Mouse (Mus musculus) embryonic facial prominence, embryonic 15.5 days (tissue): ENCODE measurements around the gene Il22ra2. TPM values are rescaled to one million over a fixed set of nuclear protein-coding genes. Genes with fewer than 3 reads are reported as not detected.
"Not testable (repeated sequence)": the region's sequence is repeated elsewhere in the genome, so short reads cannot be mapped to it uniquely, and the experiment has no call there.

Source experiments
- ATAC-seq: fragments of 200-750 bp; cut with Nextera tagmentation; 2 replicates; pipeline ENCODE4 v1.8.0; 2017; ENCODE audit warnings: low read depth, moderate TSS enrichment; ENCODE audit not compliant: insufficient number of reproducible peaks, low FRiP score, low TSS enrichment
- H3K27ac ChIP-seq: fragments of 300-500 bp; sonication (generic); replicated peaks from 2 replicates; pipeline ENCODE4 v1.5.1; 2015; ENCODE audit warnings: mild to moderate bottlenecking, inconsistent platforms
- H3K27me3 ChIP-seq: fragments of 300-500 bp; sonication (generic); 2 replicates; pipeline ENCODE4 v1.6.1; 2015; ENCODE audit warnings: inconsistent platforms
- H3K36me3 ChIP-seq: fragments of 300-500 bp; sonication (generic); 2 replicates; pipeline ENCODE4 v1.6.1; 2015; ENCODE audit warnings: mild to moderate bottlenecking, inconsistent platforms
- H3K4me1 ChIP-seq: fragments of 300-500 bp; sonication (generic); 2 replicates; pipeline ENCODE4 v1.6.1; 2015; ENCODE audit warnings: inconsistent platforms
- H3K4me2 ChIP-seq: fragments of 300-500 bp; sonication (generic); replicated peaks from 2 replicates; pipeline ENCODE4 v1.6.1; 2015; ENCODE audit warnings: mild to moderate bottlenecking, inconsistent platforms
- H3K4me3 ChIP-seq: fragments of 300-500 bp; sonication (generic); replicated peaks from 2 replicates; pipeline ENCODE4 v1.5.1; 2015; ENCODE audit warnings: mild to moderate bottlenecking, inconsistent platforms
- H3K9ac ChIP-seq: fragments of 300-500 bp; sonication (generic); 2 replicates; pipeline ENCODE4 v1.6.1; 2015; ENCODE audit warnings: inconsistent platforms
- H3K9me3 ChIP-seq: fragments of 300-500 bp; sonication (generic); replicated peaks from 2 replicates; pipeline ENCODE4 v1.6.1; 2016; ENCODE audit warnings: inconsistent platforms
- WGBS: fragments of 180-500 bp; shearing (Covaris S2); methylation state at CpG from one replicate; pipeline ENCODE4 v1.1.7; 2015; 5-methylcytosine and 5-hydroxymethylcytosine counted together
- polyA plus RNA-seq: library from polyadenylated mRNA; unstranded; fragments of >200 nt; fragmentation: Nextera tagmentation; extraction: Ambion mirVana; gene quantifications from 2 replicates; pipeline ENCODE4 v1.2.1, GENCODE M21; 2015

Gene Il22ra2
- polyA plus RNA-seq, 1 experiment from 2014 or later, result 0.37 TPM

DNA sequence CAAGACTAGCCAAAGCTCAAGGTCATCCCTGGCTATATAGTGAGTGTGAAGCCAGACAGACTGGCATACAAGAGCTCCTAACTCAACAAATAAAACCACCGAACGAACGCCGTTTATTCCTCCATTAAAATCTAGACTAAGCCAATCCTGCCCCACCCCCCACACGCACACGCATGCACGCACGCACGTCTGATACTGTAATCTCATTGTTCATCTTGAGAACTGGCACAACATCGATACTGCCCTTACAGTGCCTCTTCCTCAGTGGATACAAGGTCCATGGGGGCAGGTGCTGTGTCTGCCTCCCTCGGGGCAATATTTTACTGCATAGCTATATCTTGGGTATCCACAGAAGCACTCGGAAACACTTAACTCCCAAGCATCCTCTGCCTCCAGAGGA is 32.2 kb upstream of the Il22ra2 start:
- no peak overlapping the region for H3K4me2 ChIP-seq
- no peaks in the 10 kb centered on the region for H3K27me3 ChIP-seq
- no peaks in the 10 kb centered on the region for H3K9me3 ChIP-seq
- no peaks in the 10 kb centered on the region for H3K36me3 ChIP-seq
- no peak overlapping the region for H3K9ac ChIP-seq
- peaks cover 25% of the 10 kb centered on the region; the same call in 1 of the 2 replicates for H3K4me1 ChIP-seq
- no peak for ATAC-seq
- H3K4me3 ChIP-seq, result no peak overlapping the region
- no peak overlapping the region for H3K27ac ChIP-seq
- 88% methylated on average over 12 of the region's 12 CpGs for WGBS

DNA sequence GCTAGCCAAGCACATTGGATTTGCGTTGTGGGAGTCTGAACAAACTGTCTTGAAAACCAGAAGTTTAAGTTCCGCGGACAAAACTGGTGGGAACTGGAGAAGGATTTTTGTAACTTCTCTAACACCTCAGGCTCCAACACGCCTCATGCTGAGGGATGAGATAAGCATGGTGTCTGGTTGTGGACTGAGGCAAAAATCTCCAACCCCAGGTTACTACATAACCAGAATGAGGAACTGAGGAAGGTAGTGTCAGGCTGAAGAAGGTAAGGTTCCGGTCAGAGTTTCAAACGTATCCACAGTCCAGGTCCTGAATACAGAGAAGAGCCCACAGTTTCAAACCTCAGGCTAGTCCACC is 30.5 kb upstream of the Il22ra2 start:
- 22% methylated on average over 6 of the region's 6 CpGs for WGBS
- Histone ChIP-seq H3K4me3 (peak overlapping the region; percentile 69), H3K9ac (no peak overlapping the region), H3K4me1 (peaks cover 25% of the 10 kb centered on the region; the same call in 1 of the 2 replicates), H3K27me3 (no peaks in the 10 kb centered on the region), H3K4me2 (peak overlapping the region; percentile 57), H3K9me3 (no peaks in the 10 kb centered on the region), H3K36me3 (no peaks in the 10 kb centered on the region), H3K27ac (peak overlapping the region; percentile 70)
- ATAC-seq, result no peak

DNA sequence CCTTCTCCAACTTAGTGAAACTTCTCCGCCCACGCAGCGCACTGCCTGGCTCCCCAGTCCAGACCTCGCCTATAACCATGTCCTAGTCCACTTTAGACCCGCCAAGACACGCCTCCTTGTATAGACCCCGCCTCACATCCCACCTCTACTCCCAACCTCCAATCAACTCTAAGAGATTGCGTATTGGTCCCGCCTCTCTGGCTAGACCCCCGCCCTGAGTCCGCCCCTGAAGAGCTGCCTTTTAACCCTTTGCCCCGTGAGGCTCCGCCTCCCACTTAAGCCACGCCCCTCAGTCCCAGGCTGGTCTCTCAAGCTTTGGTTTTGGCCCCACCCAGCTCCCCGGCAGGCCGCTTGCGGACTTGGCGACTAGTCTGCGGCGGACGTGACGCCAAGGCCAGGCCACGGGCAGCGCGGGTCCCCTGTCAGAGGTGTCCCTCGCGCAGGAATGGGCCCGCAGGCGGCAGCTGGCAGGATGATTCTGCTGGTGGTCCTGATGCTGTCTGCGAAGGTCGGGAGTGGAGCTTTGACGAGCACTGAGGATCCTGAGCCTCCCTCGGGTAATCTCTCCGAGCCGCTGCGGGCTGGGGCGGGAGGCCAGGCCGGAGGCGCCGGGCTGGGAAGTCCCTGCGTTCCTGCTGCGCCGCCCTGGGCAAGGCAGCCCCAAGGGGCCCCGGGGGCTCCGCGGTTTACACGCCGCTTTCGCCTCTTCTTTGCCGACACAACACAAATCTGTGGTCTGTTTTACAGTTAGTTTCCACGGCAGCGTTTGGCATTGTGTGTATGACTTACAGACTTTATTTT is 30.0 kb upstream of the Il22ra2 start, which contains the start of gene Ifngr1:
Ifngr1 (plus strand) TSS at position 309 of the 801 bp plus-strand sequence.
- H3K4me1 ChIP-seq, result peaks cover 25% of the 10 kb centered on the region; the same call in 1 of the 2 replicates
- H3K4me2 ChIP-seq, result peak within 1 kb of the TSS; percentile 57
- H3K9me3 ChIP-seq, result no peaks in the 10 kb centered on the region
- ATAC-seq, result peak; percentile 99
- WGBS, result under 1% methylated on average over 52 of the region's 52 CpGs
- H3K27ac ChIP-seq, result peak within 1 kb of the TSS; percentile 89
- H3K4me3 ChIP-seq, result peak within 1 kb of the TSS; percentile 69
- no peaks in the 10 kb centered on the region for H3K27me3 ChIP-seq
- H3K9ac ChIP-seq, result peak within 1 kb of the TSS; percentile 59
- no peaks in the 10 kb centered on the region for H3K36me3 ChIP-seq

DNA sequence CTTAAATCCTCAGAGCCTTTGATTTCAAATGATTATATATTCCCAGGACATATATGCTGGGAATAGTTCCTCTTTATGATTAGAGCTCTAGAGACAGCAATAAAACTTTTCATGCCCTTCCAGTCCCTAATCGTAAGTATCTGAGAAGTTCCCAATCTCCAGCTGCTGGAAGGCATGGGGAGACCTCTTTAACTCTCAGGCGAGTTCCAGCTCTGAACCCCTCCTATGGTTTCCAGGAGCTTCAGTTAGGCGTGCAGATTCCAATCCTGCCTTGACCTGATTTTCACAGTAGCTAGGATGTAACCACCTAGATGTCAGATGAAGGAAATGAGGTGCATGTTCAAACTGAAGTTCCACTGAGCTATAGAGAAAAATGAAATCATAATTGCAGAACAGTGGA is 29.2 kb upstream of the Il22ra2 start:
- WGBS, result 7% methylated on average over 3 of the region's 3 CpGs
- peak overlapping the region; percentile 57 for H3K4me2 ChIP-seq
- peak overlapping the region; percentile 59 for H3K9ac ChIP-seq
- H3K27ac ChIP-seq, result peak overlapping the region; percentile 89
- peak overlapping the region; percentile 69 for H3K4me3 ChIP-seq
- ATAC-seq, result no peak
- H3K27me3 ChIP-seq, result no peaks in the 10 kb centered on the region
- H3K36me3 ChIP-seq, result no peaks in the 10 kb centered on the region
- H3K4me1 ChIP-seq, result peaks cover 25% of the 10 kb centered on the region; the same call in 1 of the 2 replicates
- no peaks in the 10 kb centered on the region for H3K9me3 ChIP-seq

DNA sequence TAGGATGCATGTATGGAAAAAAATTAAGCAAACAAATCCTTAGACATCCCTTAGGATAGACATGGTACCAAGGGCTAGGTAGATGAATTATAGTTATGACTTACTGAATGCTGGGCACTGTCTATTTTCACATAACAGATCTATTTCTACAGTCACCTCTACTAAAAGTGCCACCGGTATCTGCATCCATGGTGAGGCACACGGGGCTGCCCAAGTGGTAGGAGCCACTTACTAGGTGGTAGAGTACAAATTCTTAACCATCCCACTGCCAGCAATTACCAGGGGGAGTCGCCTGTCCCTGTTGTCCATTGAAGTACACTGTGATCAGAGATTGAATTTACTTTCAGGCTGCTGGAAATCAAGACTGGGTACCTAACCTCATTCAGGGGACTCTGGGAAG is 28.5 kb upstream of the Il22ra2 start:
- H3K27me3 ChIP-seq, result no peaks in the 10 kb centered on the region
- 75% methylated on average over 3 of the region's 3 CpGs for WGBS
- no peaks in the 10 kb centered on the region for H3K9me3 ChIP-seq
- H3K9ac ChIP-seq, result no peak overlapping the region
- no peak overlapping the region for H3K27ac ChIP-seq
- H3K36me3 ChIP-seq, result 0 out of 2 replicates have a peak, but pooled peaks cover 4% of the 10 kb centered on the region
- no peak for ATAC-seq
- peak overlapping the region; percentile 57 for H3K4me2 ChIP-seq
- H3K4me1 ChIP-seq, result peaks cover 25% of the 10 kb centered on the region; the same call in 1 of the 2 replicates
- no peak overlapping the region for H3K4me3 ChIP-seq

DNA sequence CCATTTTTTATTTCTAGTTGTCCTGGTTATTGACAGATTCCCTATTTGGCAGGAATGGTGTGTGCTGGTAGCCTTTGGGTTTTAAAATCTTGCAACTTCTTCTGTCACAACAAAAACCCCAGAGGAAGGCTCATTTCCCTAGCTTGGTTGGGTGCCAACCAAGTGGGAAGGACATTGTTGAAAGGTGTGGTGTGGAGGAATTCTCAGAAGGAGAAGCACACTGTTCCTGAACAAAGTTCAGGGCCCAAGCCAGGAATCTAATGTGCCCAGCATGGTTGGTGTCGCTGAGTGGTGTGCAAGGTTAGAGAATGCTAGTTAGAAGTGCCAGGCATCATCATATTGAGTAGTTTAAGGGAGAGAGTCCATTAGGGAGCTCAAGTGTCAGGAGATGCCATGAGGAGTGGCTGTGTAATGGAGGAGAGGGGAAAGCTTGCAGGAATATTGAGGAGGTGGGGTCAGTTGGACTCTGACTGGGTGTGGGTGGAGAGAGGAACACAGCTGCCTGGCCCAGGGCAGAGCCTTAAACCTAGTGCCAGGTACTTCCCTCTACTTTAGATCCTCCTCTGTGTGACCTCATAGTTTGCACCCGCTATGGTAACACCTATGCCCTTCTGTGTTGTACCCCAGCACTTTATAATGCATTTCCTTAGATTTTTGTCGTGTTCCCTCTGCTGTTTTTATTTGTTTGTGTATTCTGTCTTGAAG is 27.4 kb upstream of the Il22ra2 start:
- Histone ChIP-seq H3K9me3 (no peaks in the 10 kb centered on the region), H3K9ac (no peak overlapping the region), H3K36me3 (0 out of 2 replicates have a peak, but pooled peaks cover 12% of the 10 kb centered on the region), H3K4me2 (peak overlapping the region; percentile 57; the same call in 1 of the 2 replicates), H3K4me1 (peaks cover 25% of the 10 kb centered on the region; the same call in 1 of the 2 replicates), H3K27ac (no peak overlapping the region), H3K27me3 (no peaks in the 10 kb centered on the region), H3K4me3 (no peak overlapping the region)
- WGBS, result 80% methylated on average over 3 of the region's 3 CpGs
- no peak for ATAC-seq

DNA sequence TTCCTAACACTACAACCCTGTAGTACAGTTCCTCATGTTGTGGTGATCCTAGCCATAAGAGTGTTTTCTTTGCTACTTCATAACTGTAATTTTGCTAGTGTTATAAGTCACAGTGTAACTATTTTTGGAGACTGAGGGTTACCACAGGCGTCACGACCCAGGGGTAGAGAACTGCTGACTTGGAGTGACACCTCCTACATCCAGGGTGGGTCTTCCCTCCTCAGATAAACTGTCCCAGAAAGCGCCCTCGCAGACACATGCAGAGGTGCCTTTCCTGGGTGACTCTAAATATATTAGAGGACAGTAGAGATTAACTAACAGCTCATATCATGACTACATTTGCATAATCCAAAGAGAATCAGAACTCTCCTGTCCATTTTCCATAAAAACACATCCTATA is 24.9 kb upstream of the Il22ra2 start:
- Histone ChIP-seq H3K27ac (no peak overlapping the region), H3K9me3 (no peaks in the 10 kb centered on the region), H3K36me3 (peaks cover 24% of the 10 kb centered on the region), H3K4me3 (no peak overlapping the region), H3K27me3 (no peaks in the 10 kb centered on the region), H3K9ac (no peak overlapping the region), H3K4me1 (peaks cover 16% of the 10 kb centered on the region; the same call in 1 of the 2 replicates), H3K4me2 (no peak overlapping the region)
- WGBS, result 81% methylated on average over 4 of the region's 4 CpGs
- ATAC-seq, result no peak

DNA sequence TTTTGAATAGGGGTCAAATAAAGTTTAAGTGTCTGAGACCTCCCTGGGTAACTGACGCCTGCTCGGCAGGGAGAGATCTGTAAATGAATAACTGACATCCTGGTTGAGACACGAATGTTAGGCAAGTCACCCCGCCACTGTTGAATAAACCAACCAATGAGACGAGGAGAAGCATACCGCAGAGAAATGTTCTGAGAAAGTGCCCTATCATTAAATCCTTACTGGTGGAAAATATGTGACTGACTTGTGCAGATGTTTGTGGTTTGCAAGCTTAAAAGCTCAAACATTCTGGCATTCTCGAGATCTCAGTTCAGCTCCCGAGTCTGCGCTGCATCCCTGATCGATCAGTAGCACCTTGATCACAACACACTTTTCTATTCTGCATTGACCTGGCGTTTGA is 23.7 kb upstream of the Il22ra2 start:
- Histone ChIP-seq H3K27me3 (no peaks in the 10 kb centered on the region), H3K27ac (no peak overlapping the region), H3K36me3 (peaks cover 34% of the 10 kb centered on the region), H3K9me3 (no peaks in the 10 kb centered on the region), H3K4me3 (no peak overlapping the region), H3K4me2 (no peak overlapping the region), H3K9ac (no peak overlapping the region), H3K4me1 (0 out of 2 replicates have a peak, but pooled peaks cover 9% of the 10 kb centered on the region)
- ATAC-seq, result no peak
- 54% methylated on average over 11 of the region's 11 CpGs for WGBS

DNA sequence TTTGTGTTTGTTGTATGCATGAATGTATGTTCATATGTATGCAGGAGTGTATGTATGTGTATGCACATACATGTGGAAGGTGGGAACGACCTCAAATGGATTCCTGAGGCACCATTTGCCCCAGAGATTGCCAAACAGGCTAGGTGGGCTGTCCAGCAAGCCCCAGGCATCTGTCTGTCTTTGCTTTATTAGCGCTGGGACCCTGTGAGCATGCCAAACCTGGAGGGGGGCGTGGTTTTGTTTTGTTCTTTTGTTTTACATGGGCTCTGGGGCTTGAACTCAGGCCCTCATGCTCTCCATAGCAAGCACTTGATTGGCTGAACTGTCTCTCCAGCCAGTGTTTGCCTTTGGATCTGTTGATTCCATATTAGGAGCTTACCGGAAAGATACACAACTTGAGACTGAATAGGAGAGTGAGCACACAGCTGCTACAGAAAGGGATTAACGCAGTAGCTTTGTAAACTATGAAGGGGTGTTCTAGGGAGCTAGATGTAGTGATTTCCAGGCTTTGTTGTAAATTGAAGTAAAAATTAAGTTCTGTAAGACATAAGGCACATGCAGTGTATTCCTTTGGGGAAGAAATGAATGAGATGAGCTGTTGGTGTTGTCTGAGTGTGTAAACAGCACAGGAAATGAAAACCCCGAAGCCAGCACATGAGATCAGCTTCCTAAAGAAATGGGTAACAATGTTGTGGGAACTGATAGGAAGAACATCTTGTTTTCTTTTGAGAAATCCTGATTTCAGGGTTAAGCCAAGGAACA is 22.3 kb upstream of the Il22ra2 start:
- Histone ChIP-seq H3K27ac (no peak overlapping the region), H3K9ac (no peak overlapping the region), H3K27me3 (no peaks in the 10 kb centered on the region), H3K4me2 (no peak overlapping the region), H3K4me1 (0 out of 2 replicates have a peak, but pooled peaks cover 1% of the 10 kb centered on the region), H3K36me3 (peaks cover 42% of the 10 kb centered on the region), H3K4me3 (no peak overlapping the region), H3K9me3 (no peaks in the 10 kb centered on the region)
- 71% methylated on average over 6 of the region's 6 CpGs for WGBS
- no peak for ATAC-seq

DNA sequence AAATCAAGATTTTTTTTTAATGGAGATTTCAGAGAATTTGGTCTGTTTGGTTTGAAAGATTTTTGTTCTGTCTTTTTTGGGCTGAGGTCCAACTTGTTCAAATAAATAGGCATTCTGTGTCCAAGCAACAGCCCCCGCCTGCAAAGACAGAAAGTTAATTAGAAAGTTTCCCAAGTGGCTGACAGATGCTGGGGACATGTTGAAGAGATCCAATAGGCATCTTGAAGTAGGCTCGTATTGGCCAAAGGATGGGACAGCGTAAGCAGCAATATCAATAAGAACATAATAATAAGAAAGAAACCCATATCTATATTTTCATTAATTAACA is 21.7 kb upstream of the Il22ra2 start:
- H3K9ac ChIP-seq, result no peak overlapping the region
- H3K4me2 ChIP-seq, result no peak overlapping the region
- H3K9me3 ChIP-seq, result no peaks in the 10 kb centered on the region
- H3K27me3 ChIP-seq, result no peaks in the 10 kb centered on the region
- no peak overlapping the region for H3K4me3 ChIP-seq
- peaks cover 47% of the 10 kb centered on the region for H3K36me3 ChIP-seq
- no peak overlapping the region for H3K27ac ChIP-seq
- no peaks in the 10 kb centered on the region for H3K4me1 ChIP-seq
- WGBS, result 73% methylated on average over 3 of the region's 3 CpGs
- no peak for ATAC-seq

DNA sequence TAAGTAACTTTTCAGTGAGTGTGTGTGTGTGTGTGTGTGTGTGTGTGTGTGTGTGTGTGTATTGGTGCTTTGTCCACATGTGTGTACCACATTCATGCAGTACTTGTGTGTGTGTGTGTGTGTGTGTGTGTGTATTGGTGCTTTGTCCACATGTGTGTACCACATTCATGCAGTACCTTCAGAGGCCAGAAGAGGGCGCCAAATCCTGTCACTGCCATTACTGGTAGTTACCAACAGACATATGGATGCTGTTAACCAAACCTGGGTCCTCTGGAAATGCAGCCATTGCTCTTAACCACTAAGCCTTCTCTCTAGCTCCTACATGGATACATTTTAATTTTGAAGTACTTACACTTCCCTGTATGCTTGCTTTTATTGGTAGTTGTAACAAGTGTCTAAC is 20.3 kb upstream of the Il22ra2 start:
- not testable (repeated sequence) for H3K27me3 ChIP-seq, H3K27ac ChIP-seq, H3K9ac ChIP-seq, H3K4me2 ChIP-seq, H3K4me1 ChIP-seq, H3K9me3 ChIP-seq, ATAC-seq, H3K4me3 ChIP-seq
- peaks cover 61% of the 10 kb centered on the region for H3K36me3 ChIP-seq
- whole genome bisulfite sequencing, result 37% methylated on average over 1 of the region's 1 CpGs
